Mouse (Mus musculus) liver, embryonic 14.5 days (tissue): ENCODE measurements at regions not wholly inside any gene's neighbourhood (a gene's known extent, or its start where the extent isn't known, plus 50 kb on each side); places are given as distances from the start of the nearest gene placed in this dataset.

Experiments
- CTCF ChIP-seq: IDR thresholded peaks from 2 replicates; pipeline ENCODE4 v1.5.1; 2016; ENCODE audit warnings: antibody characterized with exemption, low read depth, control low read depth
- EP300 ChIP-seq: IDR thresholded peaks from 2 replicates; pipeline ENCODE4 v1.6.1; 2016; ENCODE audit warnings: antibody characterized with exemption, low read depth

DNA sequence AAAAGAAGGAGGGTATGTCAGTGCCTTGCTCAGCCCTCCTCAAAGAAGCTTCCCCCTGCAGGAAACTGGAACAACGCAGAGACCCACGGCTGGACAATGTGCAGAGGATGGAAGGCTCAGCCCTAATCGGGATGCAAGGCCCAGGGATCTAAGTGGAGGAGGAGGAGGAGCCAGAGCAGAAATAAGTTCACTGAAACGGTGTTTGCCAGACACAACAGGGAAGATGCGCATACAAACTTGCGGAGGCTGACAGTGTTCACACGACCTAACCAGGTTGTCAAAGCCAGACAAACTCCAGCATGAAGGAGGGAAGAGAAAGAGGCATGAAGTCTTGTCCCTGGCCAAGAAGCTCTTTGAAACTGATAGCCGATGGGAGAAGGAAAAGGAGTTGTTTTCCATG lies 98.3 kb downstream of the Sall1 start:
- TF ChIP-seq CTCF (no peak), EP300 (no peak)
